Mouse (Mus musculus): ENCODE measurements around the gene Flt3l. TPM values are rescaled to one million over a fixed set of nuclear protein-coding genes. Genes with fewer than 3 reads are reported as not detected.

The Flt3l gene
- total RNA-seq, 2 experiments from 2014 or later = 5.7 to 8.2 TPM

DNA sequence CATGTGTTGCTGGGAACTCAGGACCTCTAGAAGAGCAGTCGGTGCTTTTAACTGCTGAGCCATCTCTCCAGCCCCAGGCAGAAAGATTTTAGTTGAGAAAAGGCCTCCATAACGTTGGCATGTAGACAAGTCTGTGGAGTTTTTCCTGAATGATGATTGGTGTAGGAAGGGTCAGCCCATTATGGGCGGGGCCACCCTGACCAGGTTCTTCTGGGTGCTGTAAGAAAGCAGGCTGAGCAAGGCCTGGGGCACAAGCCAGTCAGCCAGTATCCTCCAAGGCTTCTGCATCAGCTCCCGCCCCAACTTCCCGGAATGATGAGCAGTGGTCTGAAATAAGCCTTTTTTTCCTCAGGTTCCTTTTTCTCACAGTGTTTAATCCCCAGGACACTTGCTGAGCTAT lies 55.2 kb downstream of the Flt3l start:
- ATAC-seq (replicated peaks; ENCODE audit: poor library complexity, severe bottlenecking) = no peak

DNA sequence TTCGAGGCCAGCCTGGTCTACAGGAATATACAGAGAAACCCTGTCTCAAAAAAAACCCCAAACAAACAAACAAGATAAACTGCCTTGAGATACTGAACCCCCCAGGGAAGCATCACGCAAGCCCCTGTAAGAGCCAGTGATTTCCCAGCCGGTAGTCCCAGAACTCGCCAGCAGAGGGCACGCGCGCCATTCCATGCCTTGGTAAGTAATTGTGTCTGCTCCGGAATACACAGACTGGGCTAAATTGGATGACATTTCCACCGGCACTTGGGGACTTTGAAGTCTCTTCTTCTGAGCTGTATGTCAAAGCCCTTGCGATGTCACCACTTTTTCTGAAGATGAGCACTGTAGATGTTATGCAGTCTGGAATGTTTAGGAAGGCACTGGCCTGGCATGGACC lies 56.4 kb downstream of the Flt3l start:
- ATAC-seq (replicated peaks; ENCODE audit: poor library complexity, severe bottlenecking) = peak; percentile 36

Other genes starting within 250 kb of the Flt3l start
Only the 30 nearest of the 33 such genes appear.
- 40.8 and 84.2 TPM in 2 replicates for gene Ap2a1, start 206.9 kb downstream of the Flt3l start, total RNA-seq (2014; fragmentation: Nextera tagmentation)
- gene Ap2a1, start 206.9 kb downstream of the Flt3l start, total RNA-seq (2017) = 28.6 and 30.1 TPM in 2 replicates
- gene Tsks, start 193.2 kb downstream of the Flt3l start, total RNA-seq (2014; fragmentation: Nextera tagmentation) = not detected in 2 replicates
- 0.17 TPM in 1 of 2 replicates, not detected in the other for gene Tsks, start 193.2 kb downstream of the Flt3l start, total RNA-seq (2017)
- gene Cpt1c, start 161.6 kb downstream of the Flt3l start, total RNA-seq (2014; fragmentation: Nextera tagmentation) = not detected in 2 replicates
- gene Cpt1c, start 161.6 kb downstream of the Flt3l start, total RNA-seq (2017) = not detected in 2 replicates
- 104 and 115 TPM in 2 replicates for gene Prmt1, start 149.9 kb downstream of the Flt3l start, total RNA-seq (2014; fragmentation: Nextera tagmentation)
- gene Prmt1, start 149.9 kb downstream of the Flt3l start, total RNA-seq (2017) = 138 and 190 TPM in 2 replicates
- gene Irf3, start 138.8 kb downstream of the Flt3l start, total RNA-seq (2014; fragmentation: Nextera tagmentation) = 76.6 and 105 TPM in 2 replicates
- gene Irf3, start 138.8 kb downstream of the Flt3l start, total RNA-seq (2017) = 87.5 and 88.9 TPM in 2 replicates
- 19.4 and 57.9 TPM in 2 replicates for gene Bcl2l12, start 137.7 kb downstream of the Flt3l start, total RNA-seq (2014; fragmentation: Nextera tagmentation)
- 18.4 and 32.9 TPM in 2 replicates for gene Bcl2l12, start 137.7 kb downstream of the Flt3l start, total RNA-seq (2017)
- 28.6 and 29.8 TPM in 2 replicates for gene Scaf1, start 120.1 kb downstream of the Flt3l start, total RNA-seq (2014; fragmentation: Nextera tagmentation)
- gene Scaf1, start 120.1 kb downstream of the Flt3l start, total RNA-seq (2017) = 15.7 and 17.8 TPM in 2 replicates
- gene Rras, start 118.5 kb downstream of the Flt3l start, total RNA-seq (2014; fragmentation: Nextera tagmentation) = 2.3 and 7.8 TPM in 2 replicates
- 1.0 and 1.4 TPM in 2 replicates for gene Rras, start 118.5 kb downstream of the Flt3l start, total RNA-seq (2017)
- 21.1 and 29.6 TPM in 2 replicates for gene Prr12, start 83.6 kb downstream of the Flt3l start, total RNA-seq (2014; fragmentation: Nextera tagmentation)
- 1.7 and 4.1 TPM in 2 replicates for gene Prr12, start 83.6 kb downstream of the Flt3l start, total RNA-seq (2017)
- gene Nosip, start 74.0 kb downstream of the Flt3l start, total RNA-seq (2014; fragmentation: Nextera tagmentation) = 42.2 and 57.2 TPM in 2 replicates
- gene Nosip, start 74.0 kb downstream of the Flt3l start, total RNA-seq (2017) = 49.4 and 63.1 TPM in 2 replicates
- gene Prrg2, start 73.8 kb downstream of the Flt3l start, total RNA-seq (2014; fragmentation: Nextera tagmentation) = 6.8 and 9.4 TPM in 2 replicates
- 4.8 and 5.3 TPM in 2 replicates for gene Prrg2, start 73.8 kb downstream of the Flt3l start, total RNA-seq (2017)
- gene Rcn3, start 44.2 kb downstream of the Flt3l start, total RNA-seq (2014; fragmentation: Nextera tagmentation) = 2.2 and 11.6 TPM in 2 replicates
- gene Rcn3, start 44.2 kb downstream of the Flt3l start, total RNA-seq (2017) = 4.1 and 7.0 TPM in 2 replicates
- 2.1 and 3.8 TPM in 2 replicates for gene Fcgrt, start 32.6 kb downstream of the Flt3l start, total RNA-seq (2014; fragmentation: Nextera tagmentation)
- 2.7 and 3.6 TPM in 2 replicates for gene Fcgrt, start 32.6 kb downstream of the Flt3l start, total RNA-seq (2017)
- gene Rps11, start 12.0 kb downstream of the Flt3l start, total RNA-seq (2014; fragmentation: Nextera tagmentation) = 3,834 and 4,027 TPM in 2 replicates
- 963 and 1,110 TPM in 2 replicates for gene Rps11, start 12.0 kb downstream of the Flt3l start, total RNA-seq (2017)
- gene Rpl13a, start 7.7 kb downstream of the Flt3l start, total RNA-seq (2014; fragmentation: Nextera tagmentation) = 3,523 and 3,605 TPM in 2 replicates
- gene Rpl13a, start 7.7 kb downstream of the Flt3l start, total RNA-seq (2017) = 3,792 and 4,750 TPM in 2 replicates
- gene Gm45713, start 201 bp downstream of the Flt3l start, total RNA-seq (2014; fragmentation: Nextera tagmentation) = not detected in 2 replicates
- gene Gm45713, start 201 bp downstream of the Flt3l start, total RNA-seq (2017) = 0.10 and 0.13 TPM in 2 replicates
- gene Pih1d1, start 17.9 kb upstream of the Flt3l start, total RNA-seq (2014; fragmentation: Nextera tagmentation) = 74.2 and 91.6 TPM in 2 replicates
- gene Pih1d1, start 17.9 kb upstream of the Flt3l start, total RNA-seq (2017) = 48.8 and 58.4 TPM in 2 replicates
- gene Aldh16a1, start 18.2 kb upstream of the Flt3l start, total RNA-seq (2014; fragmentation: Nextera tagmentation) = 53.4 and 59.8 TPM in 2 replicates
- gene Aldh16a1, start 18.2 kb upstream of the Flt3l start, total RNA-seq (2017) = 31.2 and 42.5 TPM in 2 replicates
- 0.17 TPM in 1 of 2 replicates, not detected in the other for gene Slc17a7, start 27.5 kb upstream of the Flt3l start, total RNA-seq (2014; fragmentation: Nextera tagmentation)
- not detected in 2 replicates for gene Slc17a7, start 27.5 kb upstream of the Flt3l start, total RNA-seq (2017)
- gene Gfy, start 43.1 kb upstream of the Flt3l start, total RNA-seq (2014; fragmentation: Nextera tagmentation) = not detected in 2 replicates
- not detected in 2 replicates for gene Gfy, start 43.1 kb upstream of the Flt3l start, total RNA-seq (2017)
- not detected in 2 replicates for gene Pth2, start 44.6 kb upstream of the Flt3l start, total RNA-seq (2014; fragmentation: Nextera tagmentation)
- not detected in 2 replicates for gene Pth2, start 44.6 kb upstream of the Flt3l start, total RNA-seq (2017)
- not detected in 2 replicates for gene Ccdc155, start 68.5 kb upstream of the Flt3l start, total RNA-seq (2014; fragmentation: Nextera tagmentation)
- gene Ccdc155, start 68.5 kb upstream of the Flt3l start, total RNA-seq (2017) = 0.26 and 0.67 TPM in 2 replicates
- gene Dkkl1, start 75.7 kb upstream of the Flt3l start, total RNA-seq (2014; fragmentation: Nextera tagmentation) = 2.3 and 9.5 TPM in 2 replicates
- gene Dkkl1, start 75.7 kb upstream of the Flt3l start, total RNA-seq (2017) = 0.77 TPM in 1 of 2 replicates, not detected in the other
- 0.62 TPM in 1 of 2 replicates, not detected in the other for gene Tead2, start 79.3 kb upstream of the Flt3l start, total RNA-seq (2014; fragmentation: Nextera tagmentation)
- gene Tead2, start 79.3 kb upstream of the Flt3l start, total RNA-seq (2017) = not detected in 2 replicates
- 104 and 177 TPM in 2 replicates for gene Cd37, start 102.7 kb upstream of the Flt3l start, total RNA-seq (2014; fragmentation: Nextera tagmentation)
- 59.5 and 69.2 TPM in 2 replicates for gene Cd37, start 102.7 kb upstream of the Flt3l start, total RNA-seq (2017)
- gene Slc6a16, start 104.7 kb upstream of the Flt3l start, total RNA-seq (2014; fragmentation: Nextera tagmentation) = not detected in 2 replicates
- not detected in 2 replicates for gene Slc6a16, start 104.7 kb upstream of the Flt3l start, total RNA-seq (2017)
- gene Slc6a21, start 141.1 kb upstream of the Flt3l start, total RNA-seq (2014; fragmentation: Nextera tagmentation) = not detected in 2 replicates
- not detected in 2 replicates for gene Slc6a21, start 141.1 kb upstream of the Flt3l start, total RNA-seq (2017)
- gene Trpm4, start 197.3 kb upstream of the Flt3l start, total RNA-seq (2014; fragmentation: Nextera tagmentation) = 5.4 and 6.3 TPM in 2 replicates
- 2.4 and 3.9 TPM in 2 replicates for gene Trpm4, start 197.3 kb upstream of the Flt3l start, total RNA-seq (2017)
- gene Hrc, start 198.9 kb upstream of the Flt3l start, total RNA-seq (2014; fragmentation: Nextera tagmentation) = not detected in 2 replicates
- not detected in 2 replicates for gene Hrc, start 198.9 kb upstream of the Flt3l start, total RNA-seq (2017)
- 1.2 TPM in 1 of 2 replicates, not detected in the other for gene Ppfia3, start 230.6 kb upstream of the Flt3l start, total RNA-seq (2014; fragmentation: Nextera tagmentation)
- not detected in 2 replicates for gene Ppfia3, start 230.6 kb upstream of the Flt3l start, total RNA-seq (2017)